Mouse (Mus musculus) kidney, postnatal 14 days (tissue): ENCODE measurements around the gene Ern1.

Experiments used
- DNase-seq: peaks from one replicate; pipeline ENCODE4 v3.0.0; 2022; ENCODE audit warnings: mixed read lengths

Gene Ern1

DNA sequence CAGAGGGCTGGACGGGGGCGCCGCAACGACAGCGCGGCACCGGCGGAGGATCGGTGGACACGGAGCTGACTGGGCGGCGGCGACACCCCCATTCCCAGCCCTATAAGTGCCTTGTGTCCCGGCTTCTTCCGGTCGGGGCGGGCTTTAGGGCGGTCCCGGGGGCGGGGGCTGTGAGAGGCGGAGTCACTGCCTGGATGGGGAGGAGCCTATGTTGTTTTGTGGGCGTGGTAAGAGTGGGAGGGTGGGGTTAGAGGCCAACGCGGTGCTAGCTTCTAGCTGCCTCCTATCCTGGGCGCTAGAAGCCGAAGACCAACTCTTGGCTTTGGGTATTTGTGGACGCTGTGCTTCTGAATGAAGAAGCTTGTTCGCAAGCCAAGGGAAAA is at the start of gene Ern1:
Gene Ern1 (minus strand): TSS at position 120 of the 383 bp plus-strand sequence.
- peak; percentile 96 for DNase-seq

DNA sequence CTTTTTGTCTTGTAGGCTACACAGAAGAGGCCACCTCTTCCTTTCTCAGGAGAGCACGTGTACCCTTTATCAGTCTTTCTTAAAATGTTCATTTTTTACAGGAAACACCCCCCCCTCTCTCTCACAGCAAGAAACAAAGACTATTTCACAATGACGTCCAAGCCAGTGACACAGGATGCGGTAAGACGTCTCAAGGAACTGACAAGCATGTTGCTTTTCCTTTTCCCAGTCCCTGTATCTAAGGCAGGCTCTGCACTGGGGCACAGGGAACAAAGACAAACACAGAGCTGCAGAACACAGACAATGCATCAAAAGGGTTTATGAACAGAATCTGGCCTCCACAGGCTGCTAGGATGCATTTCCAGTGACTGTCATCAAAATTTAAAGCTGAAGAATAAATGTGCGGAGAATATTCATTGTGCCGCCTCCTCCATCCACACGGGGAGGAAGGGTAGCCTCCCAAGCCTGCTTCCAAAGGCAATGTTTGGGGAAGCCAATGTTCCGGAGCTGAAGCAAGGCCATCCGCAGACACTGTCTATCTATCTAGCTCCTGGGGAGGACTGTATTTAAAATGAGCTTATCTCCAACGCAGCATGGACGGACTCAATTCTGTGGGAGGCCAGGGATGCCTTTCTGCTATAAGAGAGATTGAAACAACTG is 48.7 kb upstream of the Ern1 start:
- DNase-seq: no peak

DNA sequence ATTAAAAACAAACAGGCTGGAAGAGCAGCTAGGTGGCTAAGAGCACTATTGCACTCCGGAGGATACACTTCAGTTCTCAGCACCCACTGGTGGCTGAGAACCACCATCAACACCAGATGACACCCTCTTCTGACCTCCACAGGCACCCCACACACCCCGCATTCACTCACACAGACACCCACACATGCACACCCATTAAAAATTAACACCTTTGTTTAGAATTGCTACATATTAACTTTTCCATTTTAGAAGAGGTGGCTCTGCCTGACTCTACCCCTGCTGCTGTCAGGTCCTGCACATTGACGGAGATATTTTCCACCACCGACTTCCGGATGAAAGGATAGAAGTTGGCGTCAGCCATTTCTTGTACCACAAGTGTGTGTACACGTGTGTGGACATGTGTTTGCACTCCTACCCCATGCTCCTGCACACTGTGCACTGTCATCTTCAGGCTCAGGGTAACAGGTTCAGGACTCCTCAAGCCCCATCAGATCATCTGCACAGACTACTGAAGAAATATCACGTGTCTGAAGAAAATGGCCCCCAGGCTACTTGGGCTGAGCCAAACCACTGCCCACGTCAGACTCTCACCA is 48.1 kb upstream of the Ern1 start:
- DNase-seq: no peak

DNA sequence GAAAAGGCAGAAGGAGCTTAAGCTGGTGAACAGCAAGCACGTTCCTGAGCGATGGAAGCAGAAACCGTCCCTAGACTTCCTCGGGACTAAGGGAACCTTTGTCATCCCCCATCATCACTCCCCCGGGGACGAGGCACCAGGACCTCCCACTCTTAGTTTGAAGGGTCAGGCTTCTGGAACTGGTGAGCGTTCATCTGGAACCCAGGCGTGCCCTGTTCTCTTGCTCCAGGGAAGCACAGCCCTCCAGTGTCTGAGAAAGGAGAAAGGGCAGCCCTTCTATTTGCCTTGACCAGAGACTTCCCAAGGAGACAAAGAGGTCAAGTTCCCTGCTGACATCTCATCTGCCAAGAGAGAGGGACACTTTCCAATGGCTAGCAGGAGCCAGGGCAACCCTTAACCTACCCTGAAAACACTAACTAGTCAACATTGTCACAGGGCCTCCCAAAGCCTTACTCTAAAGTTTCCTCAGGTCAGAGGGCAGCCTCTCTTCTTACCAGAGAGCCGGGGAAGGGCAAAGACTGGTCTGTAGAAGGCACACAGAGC is 44.7 kb upstream of the Ern1 start:
- DNase-seq: no peak

DNA sequence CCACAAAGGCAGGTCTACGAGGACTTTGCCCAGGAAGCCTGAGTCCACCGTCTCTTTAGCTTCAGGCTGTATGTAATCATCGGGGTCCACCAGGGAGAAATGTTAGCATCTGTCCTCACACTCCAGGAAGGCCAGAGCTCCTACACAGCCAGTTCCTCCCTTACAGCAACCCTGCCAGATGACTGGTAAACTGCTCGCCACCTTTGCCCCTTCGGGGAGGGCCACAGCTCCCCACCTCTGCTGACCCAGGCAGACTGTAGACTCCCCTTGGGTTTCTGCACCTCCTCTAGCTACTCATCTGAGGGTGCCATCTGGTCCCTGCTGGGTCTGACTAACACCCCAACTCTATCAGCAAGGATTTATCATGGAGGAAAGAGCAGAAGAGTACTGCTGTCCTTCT is 42.1 kb upstream of the Ern1 start:
- DNase-seq: peak; percentile 43

DNA sequence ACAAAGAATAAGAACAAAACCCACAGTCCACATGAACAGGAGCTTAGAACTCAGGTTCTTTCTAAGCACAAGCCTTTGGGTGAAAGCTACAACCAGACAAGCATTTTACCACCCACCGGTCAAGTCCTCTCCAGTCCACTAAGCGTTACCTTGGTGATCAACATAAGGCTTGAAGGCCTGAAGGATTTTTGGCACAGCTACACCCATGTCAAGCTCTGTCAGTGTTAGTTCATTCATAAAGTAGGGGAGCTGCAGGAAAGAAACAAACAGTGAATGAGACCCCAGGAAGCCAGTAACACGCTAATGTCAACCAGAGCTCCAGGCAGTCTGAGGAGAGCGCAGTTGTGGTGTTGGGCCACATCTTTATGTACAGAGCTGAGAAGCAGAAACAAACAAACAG is 41.5 kb upstream of the Ern1 start:
- no peak for DNase-seq

DNA sequence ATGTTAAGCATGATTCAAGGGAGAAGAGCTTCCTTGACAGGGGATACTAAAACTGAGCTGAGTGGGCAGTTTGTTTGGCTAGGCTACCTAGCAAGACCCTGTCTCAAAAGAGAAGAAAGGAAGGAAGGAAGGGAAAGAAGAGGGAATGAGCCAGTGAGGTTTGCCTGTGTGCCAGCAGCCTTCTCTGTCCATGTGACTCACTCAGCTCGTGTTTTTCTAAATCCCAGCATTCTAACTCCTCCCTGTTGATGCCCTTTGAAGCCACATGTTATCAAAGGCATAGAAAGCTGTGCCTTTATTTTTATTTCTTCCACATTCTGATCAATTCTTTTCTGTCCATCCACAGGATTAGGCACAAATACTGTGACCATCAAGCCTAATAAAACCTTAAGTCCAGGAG is 40.3 kb upstream of the Ern1 start:
- DNase-seq: no peak

DNA sequence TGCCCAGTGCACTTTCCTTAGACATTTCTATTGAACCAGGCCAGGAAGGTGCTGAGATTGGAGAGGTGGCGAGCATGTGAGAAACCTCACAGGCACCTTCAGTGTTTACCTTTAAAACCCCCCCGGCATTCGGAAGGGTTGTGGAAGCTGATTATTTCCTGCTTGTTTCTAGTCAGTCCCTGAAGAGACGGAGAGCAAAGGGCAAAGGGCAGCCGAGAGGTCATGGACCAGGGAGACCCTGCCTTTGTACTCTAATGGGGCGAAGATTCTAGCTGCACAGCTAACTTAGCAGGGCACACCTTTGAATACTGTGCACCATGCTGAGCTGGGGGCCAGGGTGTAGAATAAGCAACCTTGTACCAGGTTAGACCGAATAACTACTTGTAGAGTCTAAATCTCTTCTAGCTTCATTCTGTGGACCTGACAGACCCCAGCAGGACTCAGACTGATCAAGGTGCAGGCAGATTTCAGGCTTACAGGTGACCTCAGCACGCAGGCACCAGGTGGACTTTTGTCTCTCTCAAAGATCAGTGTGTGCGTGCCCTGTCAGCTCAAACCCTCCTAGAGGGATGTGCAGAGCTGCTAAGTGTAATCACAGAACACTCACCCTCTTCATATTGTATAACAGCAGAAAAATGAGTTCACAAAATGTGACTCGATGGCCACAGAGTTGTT is 39.6 kb upstream of the Ern1 start:
- no peak for DNase-seq

DNA sequence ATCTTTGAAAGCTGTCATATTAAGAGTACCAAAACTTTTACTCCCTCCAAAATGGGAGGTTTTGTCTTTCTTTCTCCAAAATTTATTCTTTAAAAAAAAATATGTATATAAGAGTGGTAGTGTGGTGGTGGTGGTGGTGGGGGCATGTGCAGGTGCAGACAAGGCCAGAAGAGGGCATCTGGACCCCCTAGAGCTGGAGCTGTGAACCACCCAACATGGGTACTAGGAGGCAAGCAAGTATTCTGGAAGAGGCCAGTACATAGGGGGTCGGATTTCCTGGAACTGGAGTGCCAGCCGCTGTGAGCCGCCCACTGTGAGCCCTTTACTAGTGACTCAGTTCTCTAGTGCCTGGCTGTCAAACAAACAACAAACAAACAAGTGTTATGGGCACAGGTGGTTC is 34.9 kb upstream of the Ern1 start:
- DNase-seq: no peak

DNA sequence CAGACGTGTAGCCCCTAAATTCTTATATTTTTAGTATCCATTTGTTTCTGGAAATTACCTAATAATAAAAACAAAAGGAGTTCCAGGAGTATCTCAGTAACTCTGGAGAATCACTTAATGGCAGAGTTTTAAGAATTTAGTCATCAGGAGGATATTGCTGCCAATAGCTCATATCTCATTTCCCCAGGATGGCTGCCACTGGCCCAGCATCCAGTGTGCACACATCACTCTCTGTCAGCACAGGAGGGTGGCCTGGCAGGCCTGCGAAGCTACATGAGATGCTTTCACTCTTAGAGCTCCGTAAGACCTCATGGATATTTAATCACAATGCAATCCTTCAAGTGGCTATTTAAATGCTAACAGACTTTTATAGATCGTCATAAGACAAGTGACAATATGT is 34.0 kb upstream of the Ern1 start:
- DNase-seq: no peak

DNA sequence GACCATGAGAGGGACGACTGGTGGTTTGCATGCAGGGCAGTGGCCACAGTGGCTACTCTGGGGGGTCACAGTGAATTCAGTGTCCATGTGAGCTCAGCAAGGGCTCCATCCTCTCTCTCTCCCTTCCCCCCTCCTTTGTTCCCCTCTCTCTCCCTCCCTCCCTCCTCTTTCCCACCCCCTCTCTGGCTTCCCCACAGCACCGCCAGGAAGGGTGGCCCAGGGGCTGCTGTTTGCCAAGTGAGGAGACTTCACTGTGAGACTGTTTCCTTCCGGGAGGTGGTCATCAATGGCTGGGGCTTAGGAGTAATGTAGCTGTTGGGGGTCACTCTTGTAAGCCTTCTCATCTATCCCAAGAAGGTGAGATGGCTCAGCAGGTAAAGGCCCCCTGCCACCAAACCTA is 32.8 kb upstream of the Ern1 start:
- no peak for DNase-seq

DNA sequence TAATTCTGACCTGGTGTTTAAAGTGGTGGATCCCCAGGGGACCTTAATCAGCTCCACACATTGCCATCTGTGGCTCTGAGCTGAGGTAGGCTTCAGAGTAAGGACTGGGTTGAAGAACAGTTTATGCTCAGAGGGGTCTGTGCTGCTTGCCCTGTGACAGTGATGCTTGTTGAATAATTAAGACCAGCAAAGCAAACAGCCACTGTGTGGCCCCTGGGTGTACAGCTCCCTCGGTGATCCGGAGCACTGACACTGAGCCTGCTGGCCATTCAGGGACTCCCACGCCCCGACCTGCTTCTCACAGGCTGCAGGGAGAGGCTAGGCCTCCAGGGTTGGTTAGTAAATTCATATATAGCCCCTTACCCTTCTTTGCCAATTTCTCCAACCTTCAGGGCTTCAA is 31.9 kb upstream of the Ern1 start:
- DNase-seq: no peak

DNA sequence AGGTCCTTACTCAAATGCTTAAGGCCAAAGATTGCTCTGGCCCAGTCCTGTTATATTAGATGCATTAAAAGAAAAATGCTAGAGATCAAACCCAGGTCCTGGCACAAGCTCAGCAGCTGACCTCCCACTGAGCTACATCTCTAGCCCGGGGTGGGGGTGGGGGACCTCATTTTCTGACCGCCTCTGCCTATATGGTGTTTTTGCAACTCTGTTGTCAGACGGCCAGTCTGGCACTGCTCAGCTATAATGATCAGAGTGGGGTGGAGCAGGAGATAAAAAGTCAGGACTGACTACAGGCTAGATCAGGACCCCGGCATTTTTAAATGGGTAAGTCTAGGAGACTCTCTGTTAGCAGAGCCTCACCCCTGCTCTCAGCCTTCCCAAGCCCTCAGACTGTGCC is 30.7 kb upstream of the Ern1 start:
- DNase-seq: no peak

DNA sequence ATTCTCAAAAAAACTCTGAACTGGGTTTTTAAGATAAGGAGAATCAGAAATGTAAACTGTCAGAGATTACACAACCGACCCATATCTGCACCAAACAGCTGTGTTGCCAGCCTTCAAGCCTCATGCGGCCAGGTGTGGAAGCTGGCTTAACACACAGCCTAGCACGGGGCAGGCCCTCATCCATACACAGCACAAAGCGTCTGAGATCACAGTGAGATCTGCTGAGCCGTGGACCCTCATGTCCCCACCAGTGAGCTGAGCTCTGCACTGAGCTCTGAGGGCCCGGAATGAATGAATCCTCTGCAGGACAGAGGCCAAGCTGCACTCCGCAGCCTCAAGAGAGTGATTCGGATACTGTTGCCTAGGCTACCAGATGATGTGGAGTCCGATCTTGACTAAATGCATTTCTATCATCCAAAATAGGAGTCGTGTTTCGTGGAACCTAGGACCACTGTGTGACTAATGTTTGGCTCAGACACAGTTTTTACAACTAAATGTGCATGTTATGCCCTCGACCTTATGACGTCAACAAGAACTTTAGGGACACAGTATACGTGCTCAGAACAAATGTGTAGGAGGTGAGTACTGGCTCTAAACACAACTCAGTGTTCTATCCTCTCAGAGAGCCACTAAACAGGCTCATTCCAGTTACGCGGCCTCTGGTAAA is 27.6 kb upstream of the Ern1 start:
- DNase-seq: no peak

DNA sequence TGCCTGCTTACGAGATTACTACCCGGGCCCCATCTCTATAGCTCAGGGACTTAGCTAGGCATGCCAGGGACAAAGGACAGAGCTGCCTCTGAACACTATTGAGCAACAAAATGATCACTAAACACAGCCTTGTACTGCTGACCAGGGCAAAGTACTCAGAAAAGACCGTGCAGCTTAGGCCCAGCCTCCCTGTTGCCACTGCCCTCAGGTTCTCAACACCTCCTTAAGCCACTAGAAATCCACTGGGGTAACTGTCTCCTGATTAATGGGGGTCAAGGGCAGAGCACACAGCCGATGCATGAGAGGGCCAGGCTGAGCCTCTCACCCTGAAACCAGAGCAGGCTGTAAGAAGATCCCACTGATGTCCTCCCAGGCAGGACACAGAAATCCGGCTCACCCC is 26.8 kb upstream of the Ern1 start:
- DNase-seq: peak; percentile 61

DNA sequence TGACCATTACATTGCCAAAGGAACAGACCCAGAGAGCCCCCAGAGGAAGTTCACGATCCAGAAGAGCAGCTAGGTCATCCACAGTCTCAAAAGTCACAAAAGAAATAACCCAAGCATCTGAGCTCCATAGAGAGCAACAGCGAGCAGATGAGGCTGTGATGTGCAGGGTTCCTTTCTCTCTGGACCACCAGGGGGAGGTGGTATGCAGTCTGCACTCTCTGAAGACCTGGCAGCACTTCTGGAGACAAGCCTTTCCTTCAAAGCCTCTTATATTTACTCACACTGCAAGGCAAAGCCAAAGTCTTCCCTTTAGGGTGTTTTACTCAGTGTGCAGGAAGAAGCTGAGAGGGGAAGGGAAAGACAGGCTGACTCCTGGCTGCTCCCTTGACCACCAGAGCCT is 25.5 kb upstream of the Ern1 start:
- DNase-seq: peak; percentile 76

DNA sequence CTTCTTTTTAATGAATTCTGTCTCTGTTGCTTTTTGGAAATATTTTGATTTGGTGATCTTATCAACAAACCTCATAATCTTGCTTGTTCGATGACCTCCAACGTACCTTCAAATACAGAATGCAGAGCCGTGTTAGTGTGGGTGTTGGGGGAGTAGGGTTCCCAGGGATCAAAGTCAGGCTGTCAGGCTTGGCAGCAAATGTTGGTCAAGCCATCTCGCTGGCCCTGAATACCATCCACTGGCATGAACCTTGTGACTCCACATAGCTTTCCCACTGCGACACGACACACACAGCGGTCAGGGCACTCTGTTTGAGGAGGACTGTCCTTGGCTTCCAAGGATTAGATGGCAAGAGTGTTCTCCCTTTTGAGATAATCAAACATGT is 24.3 kb upstream of the Ern1 start:
- DNase-seq: no peak

DNA sequence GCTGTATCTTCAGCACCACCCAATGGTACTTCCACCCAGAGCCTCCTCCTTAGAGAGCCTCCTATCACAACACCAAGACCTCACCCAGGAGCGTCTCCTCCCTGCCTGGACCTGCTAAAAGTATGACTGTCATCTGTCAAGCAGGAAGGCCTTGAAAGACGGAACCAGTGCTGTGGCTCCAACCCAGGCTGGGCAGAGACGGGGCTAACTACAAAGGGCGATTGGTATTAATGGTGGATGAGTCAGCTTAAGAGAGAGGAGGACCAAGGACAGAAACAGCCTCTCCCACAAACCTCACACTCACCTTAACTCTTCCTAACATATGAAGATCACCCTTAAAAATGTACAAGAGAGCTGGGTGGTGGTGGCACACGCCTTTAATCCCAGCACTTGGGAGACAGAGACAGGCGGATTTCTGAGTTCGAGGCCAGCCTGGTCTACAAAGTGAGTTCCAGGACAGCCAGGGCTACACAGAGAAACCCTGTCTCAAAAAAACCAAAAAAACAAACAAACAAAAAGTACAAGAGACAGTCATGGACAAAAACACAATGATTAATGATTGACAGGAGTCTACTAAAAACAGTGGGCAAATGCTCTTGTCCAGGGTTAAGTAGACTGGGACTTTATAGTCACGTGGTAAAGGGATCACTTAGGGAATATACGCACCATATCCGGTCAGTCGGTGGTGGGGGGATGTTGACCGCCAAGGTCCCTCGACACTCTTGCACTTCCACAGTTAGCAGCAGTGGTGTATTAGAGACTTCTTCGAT is 23.8 kb upstream of the Ern1 start:
- DNase-seq: no peak

DNA sequence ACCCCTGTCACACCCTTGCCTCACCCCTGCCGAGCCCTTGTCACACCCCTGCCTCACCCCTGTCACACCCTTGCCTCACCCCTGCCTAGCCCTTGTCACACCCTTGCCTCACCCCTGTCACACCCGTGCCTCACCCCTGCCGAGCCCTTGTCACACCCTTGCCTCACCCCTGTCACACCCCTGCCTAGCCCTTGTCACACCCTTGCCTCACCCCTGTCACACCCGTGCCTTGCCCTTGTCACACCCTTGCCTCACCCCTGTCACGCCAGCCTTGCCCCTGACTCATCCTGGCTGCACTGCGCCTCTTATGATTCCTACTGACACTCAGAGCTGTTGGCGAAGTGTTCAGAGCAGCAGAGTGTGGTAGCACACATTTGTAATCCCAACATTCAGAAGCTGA is 20.0 kb upstream of the Ern1 start:
- no peak for DNase-seq

DNA sequence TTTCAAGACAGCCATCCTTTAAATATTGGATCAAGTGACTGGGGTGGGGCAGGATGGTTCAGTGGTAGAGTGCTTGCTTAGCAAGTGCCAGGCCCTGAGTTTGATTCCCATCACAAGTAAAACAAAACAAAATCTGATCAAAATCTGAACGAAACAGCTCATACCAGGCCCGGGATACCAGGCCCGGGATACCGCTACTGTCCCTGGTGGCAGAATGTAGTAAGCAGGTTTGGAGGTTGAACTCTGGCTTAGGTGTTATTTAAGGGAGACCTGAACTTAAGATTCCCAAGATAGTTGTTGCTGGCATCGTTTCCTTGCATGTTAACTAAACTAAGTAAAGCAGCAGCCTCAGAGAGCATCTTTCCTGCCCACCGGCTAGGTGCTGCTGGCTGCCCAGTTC is 18.6 kb upstream of the Ern1 start:
- DNase-seq: no peak

DNA sequence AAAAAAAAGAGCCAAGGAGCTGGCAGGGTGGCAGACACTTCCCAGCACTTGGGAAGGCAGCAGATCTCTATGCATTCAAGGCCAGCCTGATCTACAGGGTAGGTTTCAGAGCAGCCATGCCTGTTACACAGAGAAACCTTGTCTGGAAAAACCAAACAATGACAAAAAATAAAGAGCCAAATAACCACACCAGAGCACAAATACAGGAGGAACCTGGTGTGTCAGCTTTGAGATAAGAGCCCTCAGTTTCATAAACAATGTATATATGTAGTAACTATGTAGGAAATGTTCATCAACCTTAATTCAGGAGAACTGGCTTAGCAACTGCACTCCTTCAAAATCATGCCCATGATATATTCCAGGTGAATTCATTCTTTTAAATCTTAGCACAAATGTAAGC is 16.5 kb upstream of the Ern1 start:
- DNase-seq: no peak

DNA sequence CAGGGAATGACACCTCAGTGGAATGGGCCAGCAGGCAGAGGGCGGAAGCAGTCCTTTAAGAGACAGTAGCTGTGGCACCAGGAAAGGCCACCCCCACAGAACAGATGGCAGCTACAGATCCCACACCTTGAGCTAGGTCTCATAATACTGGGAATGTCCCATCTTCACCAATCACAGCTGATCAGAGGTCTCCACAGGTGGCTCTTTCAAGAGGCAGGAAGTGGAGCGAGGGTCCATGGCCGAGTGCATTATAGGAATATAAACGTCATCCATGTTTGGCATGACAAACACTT is 15.7 kb upstream of the Ern1 start:
- DNase-seq: no peak
